Mouse (Mus musculus): Measurements from ENCODE around the gene Ifna1. TPM values are rescaled to one million over a fixed set of nuclear protein-coding genes. Genes with fewer than 3 reads are reported as not detected.

The Ifna1 gene
- total and polyA plus RNA-seq, 2 experiments from 2014 or later: not detected

DNA sequence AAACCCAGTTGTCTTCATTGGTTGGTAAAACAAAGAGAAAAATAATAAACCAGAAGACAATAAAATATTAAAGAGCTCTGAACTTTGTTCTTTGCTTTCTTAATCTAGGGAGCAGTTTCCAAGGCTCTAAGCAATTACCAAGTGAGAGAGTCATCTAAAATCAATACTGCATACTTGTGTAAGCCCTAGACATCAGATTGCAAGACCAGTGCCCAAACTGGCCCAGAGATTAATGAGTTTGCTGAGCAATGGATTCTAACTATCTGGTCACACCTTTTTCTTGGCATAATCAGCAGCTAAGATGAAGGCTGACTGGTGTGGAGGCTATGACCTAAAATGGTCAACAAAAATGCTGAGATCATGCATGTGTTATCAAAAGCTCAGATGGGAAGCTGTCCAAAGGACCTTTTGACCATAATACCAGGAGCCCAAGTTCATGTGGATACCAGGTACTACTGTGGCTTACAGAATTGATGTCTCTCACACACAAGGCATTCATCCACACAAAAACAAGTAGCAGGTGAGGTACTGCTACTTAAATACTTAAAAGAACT, 43.4 kb downstream of the Ifna1 start:
- Histone ChIP-seq H3K36me3 (ENCODE audit: insufficient read depth, low read length) (no peaks in the 10 kb centered on the region), H3K27ac (no peak overlapping the region), H3K4me2 (ENCODE audit: low read depth, low read length) (no peak overlapping the region), H3K4me3 (ENCODE audit: low read length) (no peak overlapping the region), H3K27me3 (ENCODE audit: insufficient read depth, low read length) (no peaks in the 10 kb centered on the region), H3K9ac (replicated peaks; ENCODE audit: low read length) (no peak overlapping the region), H3K4me1 (ENCODE audit: insufficient read depth, low read length) (no peaks in the 10 kb centered on the region), H3K9me3 (ENCODE audit: low read length) (no peaks in the 10 kb centered on the region)
- DNase-seq (ENCODE audit: low spot score) (no peak), ATAC-seq (no peak)
- TF ChIP-seq CTCF (IDR thresholded peaks at IDR 0.05; ENCODE audit: low read depth): no peak

Other genes starting within 250 kb of the Ifna1 start
- not detected in 2 replicates for gene Ifna12, start 246.7 kb upstream of the Ifna1 start, total RNA-seq (2014; rRNA removed)
- gene Ifna12, start 246.7 kb upstream of the Ifna1 start, polyA plus RNA-seq (2015; fragmentation: Nextera tagmentation; extraction: Ambion mirVana): not detected in 2 replicates
- not detected in 2 replicates for gene C87499, start 215.7 kb upstream of the Ifna1 start, total RNA-seq (2014; rRNA removed)
- not detected in 2 replicates for gene C87499, start 215.7 kb upstream of the Ifna1 start, polyA plus RNA-seq (2015; fragmentation: Nextera tagmentation; extraction: Ambion mirVana)
- not detected in 2 replicates for gene Ifna13, start 205.6 kb upstream of the Ifna1 start, total RNA-seq (2014; rRNA removed)
- not detected in 2 replicates for gene Ifna13, start 205.6 kb upstream of the Ifna1 start, polyA plus RNA-seq (2015; fragmentation: Nextera tagmentation; extraction: Ambion mirVana)
- not detected in 2 replicates for gene Ifna16, start 173.2 kb upstream of the Ifna1 start, total RNA-seq (2014; rRNA removed)
- not detected in 2 replicates for gene Ifna16, start 173.2 kb upstream of the Ifna1 start, polyA plus RNA-seq (2015; fragmentation: Nextera tagmentation; extraction: Ambion mirVana)
- not detected in 2 replicates for gene Ifna2, start 166.2 kb upstream of the Ifna1 start, total RNA-seq (2014; rRNA removed)
- gene Ifna2, start 166.2 kb upstream of the Ifna1 start, polyA plus RNA-seq (2015; fragmentation: Nextera tagmentation; extraction: Ambion mirVana): not detected in 2 replicates
- not detected in 2 replicates for gene Ifnab, start 158.7 kb upstream of the Ifna1 start, total RNA-seq (2014; rRNA removed)
- not detected in 2 replicates for gene Ifnab, start 158.7 kb upstream of the Ifna1 start, polyA plus RNA-seq (2015; fragmentation: Nextera tagmentation; extraction: Ambion mirVana)
- 0.18 and 2.2 TPM in 2 replicates for gene Gm26566, start 128.3 kb upstream of the Ifna1 start, total RNA-seq (2014; rRNA removed)
- 1.4 and 1.5 TPM in 2 replicates for gene Gm26566, start 128.3 kb upstream of the Ifna1 start, polyA plus RNA-seq (2015; fragmentation: Nextera tagmentation; extraction: Ambion mirVana)
- gene Klhl9, start 127.6 kb upstream of the Ifna1 start, total RNA-seq (2014; rRNA removed): 140 TPM in 2 replicates
- gene Klhl9, start 127.6 kb upstream of the Ifna1 start, polyA plus RNA-seq (2015; fragmentation: Nextera tagmentation; extraction: Ambion mirVana): 73.1 and 78.8 TPM in 2 replicates
- gene Gm13271, start 95.2 kb upstream of the Ifna1 start, total RNA-seq (2014; rRNA removed): not detected in 2 replicates
- not detected in 2 replicates for gene Gm13271, start 95.2 kb upstream of the Ifna1 start, polyA plus RNA-seq (2015; fragmentation: Nextera tagmentation; extraction: Ambion mirVana)
- not detected in 2 replicates for gene Gm13283, start 90.0 kb upstream of the Ifna1 start, total RNA-seq (2014; rRNA removed)
- not detected in 2 replicates for gene Gm13283, start 90.0 kb upstream of the Ifna1 start, polyA plus RNA-seq (2015; fragmentation: Nextera tagmentation; extraction: Ambion mirVana)
- not detected in 2 replicates for gene Gm13290, start 76.3 kb upstream of the Ifna1 start, total RNA-seq (2014; rRNA removed)
- not detected in 2 replicates for gene Gm13290, start 76.3 kb upstream of the Ifna1 start, polyA plus RNA-seq (2015; fragmentation: Nextera tagmentation; extraction: Ambion mirVana)
- not detected in 2 replicates for gene Gm13289, start 73.2 kb upstream of the Ifna1 start, total RNA-seq (2014; rRNA removed)
- gene Gm13289, start 73.2 kb upstream of the Ifna1 start, polyA plus RNA-seq (2015; fragmentation: Nextera tagmentation; extraction: Ambion mirVana): not detected in 2 replicates
- not detected in 2 replicates for gene Gm13272, start 70.2 kb upstream of the Ifna1 start, total RNA-seq (2014; rRNA removed)
- not detected in 2 replicates for gene Gm13272, start 70.2 kb upstream of the Ifna1 start, polyA plus RNA-seq (2015; fragmentation: Nextera tagmentation; extraction: Ambion mirVana)
- not detected in 2 replicates for gene Ifnz, start 68.0 kb upstream of the Ifna1 start, total RNA-seq (2014; rRNA removed)
- gene Ifnz, start 68.0 kb upstream of the Ifna1 start, polyA plus RNA-seq (2015; fragmentation: Nextera tagmentation; extraction: Ambion mirVana): not detected in 2 replicates
- not detected in 2 replicates for gene Gm13276, start 64.4 kb upstream of the Ifna1 start, total RNA-seq (2014; rRNA removed)
- gene Gm13276, start 64.4 kb upstream of the Ifna1 start, polyA plus RNA-seq (2015; fragmentation: Nextera tagmentation; extraction: Ambion mirVana): not detected in 2 replicates
- gene Gm13277, start 61.5 kb upstream of the Ifna1 start, total RNA-seq (2014; rRNA removed): not detected in 2 replicates
- not detected in 2 replicates for gene Gm13277, start 61.5 kb upstream of the Ifna1 start, polyA plus RNA-seq (2015; fragmentation: Nextera tagmentation; extraction: Ambion mirVana)
- not detected in 2 replicates for gene Gm13278, start 58.5 kb upstream of the Ifna1 start, total RNA-seq (2014; rRNA removed)
- not detected in 2 replicates for gene Gm13278, start 58.5 kb upstream of the Ifna1 start, polyA plus RNA-seq (2015; fragmentation: Nextera tagmentation; extraction: Ambion mirVana)
- gene Gm13275, start 55.6 kb upstream of the Ifna1 start, total RNA-seq (2014; rRNA removed): not detected in 2 replicates
- gene Gm13275, start 55.6 kb upstream of the Ifna1 start, polyA plus RNA-seq (2015; fragmentation: Nextera tagmentation; extraction: Ambion mirVana): not detected in 2 replicates
- not detected in 2 replicates for gene Gm13279, start 52.7 kb upstream of the Ifna1 start, total RNA-seq (2014; rRNA removed)
- gene Gm13279, start 52.7 kb upstream of the Ifna1 start, polyA plus RNA-seq (2015; fragmentation: Nextera tagmentation; extraction: Ambion mirVana): not detected in 2 replicates
- not detected in 2 replicates for gene Gm13285, start 50.4 kb upstream of the Ifna1 start, total RNA-seq (2014; rRNA removed)
- 0.14 TPM in 1 of 2 replicates, not detected in the other for gene Gm13285, start 50.4 kb upstream of the Ifna1 start, polyA plus RNA-seq (2015; fragmentation: Nextera tagmentation; extraction: Ambion mirVana)
- not detected in 2 replicates for gene Gm13287, start 46.8 kb upstream of the Ifna1 start, total RNA-seq (2014; rRNA removed)
- gene Gm13287, start 46.8 kb upstream of the Ifna1 start, polyA plus RNA-seq (2015; fragmentation: Nextera tagmentation; extraction: Ambion mirVana): not detected in 2 replicates
- gene Gm13288, start 44.6 kb upstream of the Ifna1 start, total RNA-seq (2014; rRNA removed): not detected in 2 replicates
- not detected in 2 replicates for gene Gm13288, start 44.6 kb upstream of the Ifna1 start, polyA plus RNA-seq (2015; fragmentation: Nextera tagmentation; extraction: Ambion mirVana)
- gene Ifna7, start 33.9 kb upstream of the Ifna1 start, total RNA-seq (2014; rRNA removed): not detected in 2 replicates
- not detected in 2 replicates for gene Ifna7, start 33.9 kb upstream of the Ifna1 start, polyA plus RNA-seq (2015; fragmentation: Nextera tagmentation; extraction: Ambion mirVana)
- not detected in 2 replicates for gene Ifna11, start 30.1 kb upstream of the Ifna1 start, total RNA-seq (2014; rRNA removed)
- not detected in 2 replicates for gene Ifna11, start 30.1 kb upstream of the Ifna1 start, polyA plus RNA-seq (2015; fragmentation: Nextera tagmentation; extraction: Ambion mirVana)
- gene Ifna6, start 22.7 kb upstream of the Ifna1 start, total RNA-seq (2014; rRNA removed): not detected in 2 replicates
- not detected in 2 replicates for gene Ifna6, start 22.7 kb upstream of the Ifna1 start, polyA plus RNA-seq (2015; fragmentation: Nextera tagmentation; extraction: Ambion mirVana)
- not detected in 2 replicates for gene Ifna5, start 14.6 kb upstream of the Ifna1 start, total RNA-seq (2014; rRNA removed)
- not detected in 2 replicates for gene Ifna5, start 14.6 kb upstream of the Ifna1 start, polyA plus RNA-seq (2015; fragmentation: Nextera tagmentation; extraction: Ambion mirVana)
- gene Ifna4, start 8.2 kb upstream of the Ifna1 start, total RNA-seq (2014; rRNA removed): not detected in 2 replicates
- not detected in 2 replicates for gene Ifna4, start 8.2 kb upstream of the Ifna1 start, polyA plus RNA-seq (2015; fragmentation: Nextera tagmentation; extraction: Ambion mirVana)
- not detected in 2 replicates for gene Ifne, start 30.1 kb downstream of the Ifna1 start, total RNA-seq (2014; rRNA removed)
- gene Ifne, start 30.1 kb downstream of the Ifna1 start, polyA plus RNA-seq (2015; fragmentation: Nextera tagmentation; extraction: Ambion mirVana): not detected in 2 replicates